ENCODE assay signal across 12 mouse cellular contexts in genomic region chr13:15212353-15212850, GRCm38 (mm10).
A peak's percentile ranks its signal among the peaks of the same experiment; 100 is the strongest.
DNase-seq lines count a peak whose midpoint lies in the region; ATAC-seq and TF ChIP-seq lines count a peak whose summit lies in the region.
"Had no signal": no experiment of that assay in that cellular context is flagged by ENCODE, and none has a peak within 500 bp of the region (broad histone marks: within the 10 kb centered on the region; RNA-seq: fewer than 3 reads in every experiment).

No protein-coding gene starts in this region.

- ATAC-seq in kidney, embryonic 14.5 days (ENCODE audit: low FRiP score, low TSS enrichment) = peak; percentile 81
- peak; percentile 81 for ATAC-seq in limb, embryonic 14.5 days (ENCODE audit: low FRiP score, low read depth)
- ATAC-seq: forebrain, embryonic 14.5 days; midbrain, embryonic 15.5 days had no signal

- H3K36me3 ChIP-seq in kidney, embryonic 14.5 days (ENCODE audit: control insufficient read depth, insufficient read depth, low read length) = no peaks in the 10 kb centered on the region
- no peaks in the 10 kb centered on the region for H3K36me3 ChIP-seq in embryonic facial prominence, embryonic 10.5 days (replicated peaks)
- no peaks in the 10 kb centered on the region for H3K36me3 ChIP-seq in limb, embryonic 14.5 days (ENCODE audit: control insufficient read depth, insufficient read depth, low read length)
- H3K36me3 ChIP-seq: hindbrain, embryonic 12.5 days; midbrain, embryonic 15.5 days had no signal

- TF ChIP-seq POLR2A in limb, embryonic 14.5 days (IDR thresholded peaks at IDR 0.05; ENCODE audit: borderline replicate concordance, extremely low read depth, insufficient read depth, insufficient read length) = no peak

- H3K27me3 ChIP-seq in kidney, embryonic 14.5 days (ENCODE audit: control insufficient read depth, insufficient read depth, low read length) = no peaks in the 10 kb centered on the region
- H3K27me3 ChIP-seq in embryonic facial prominence, embryonic 10.5 days (replicated peaks; ENCODE audit: low read depth, poor library complexity, severe bottlenecking) = no peaks in the 10 kb centered on the region
- H3K27me3 ChIP-seq in limb, embryonic 14.5 days (ENCODE audit: control insufficient read depth, insufficient read depth, low read length) = no peaks in the 10 kb centered on the region
- H3K27me3 ChIP-seq: hindbrain, embryonic 12.5 days; midbrain, embryonic 15.5 days had no signal

- WGBS in kidney, embryonic 14.5 days = 52% methylated on average over 5 of the region's 5 CpGs
- 56% methylated on average over 5 of the region's 5 CpGs for WGBS in embryonic facial prominence, embryonic 10.5 days
- 16% methylated on average over 5 of the region's 5 CpGs for WGBS in limb, embryonic 14.5 days

- no peak overlapping the region for H3K27ac ChIP-seq in kidney, embryonic 14.5 days (ENCODE audit: low read depth, low read length)
- H3K27ac ChIP-seq in embryonic facial prominence, embryonic 10.5 days (replicated peaks) = peak overlapping the region; percentile 59
- H3K27ac ChIP-seq in limb, embryonic 14.5 days (replicated peaks; ENCODE audit: low read depth, low read length) = peak overlapping the region; percentile 82
- H3K27ac ChIP-seq: hindbrain, embryonic 12.5 days; midbrain, embryonic 15.5 days had no signal

- DNase-seq in kidney, adult 11 months = no peak
- DNase-seq in embryonic facial prominence, embryonic 10.5 days (ENCODE audit: low spot score) = peak; percentile 32
- DNase-seq in gastrocnemius, postnatal 25 days = peak; percentile 14
- DNase-seq in limb, embryonic 14.5 days (ENCODE audit: low spot score) = peak; percentile 87
- DNase-seq in spleen, adult 12 weeks (ENCODE audit: low spot score) = no peak
- DNase-seq in cerebellum, postnatal 4 days (ENCODE audit: low spot score in 2 of 2) = no peak
- no peak for DNase-seq in B cell, adult 2 months

- H3K4me2 ChIP-seq in kidney, embryonic 14.5 days (replicated peaks; ENCODE audit: low read depth, low read length) = no peak overlapping the region
- peak overlapping the region; percentile 29 for H3K4me2 ChIP-seq in limb, embryonic 14.5 days (replicated peaks; ENCODE audit: low read depth, low read length, severe bottlenecking)
- H3K4me2 ChIP-seq: hindbrain, embryonic 12.5 days; liver, embryonic 11.5 days; midbrain, embryonic 15.5 days had no signal

- H3K4me3 ChIP-seq in kidney, embryonic 14.5 days (ENCODE audit: low read length) = no peak overlapping the region
- H3K4me3 ChIP-seq in embryonic facial prominence, embryonic 10.5 days = no peak overlapping the region
- no peak overlapping the region for H3K4me3 ChIP-seq in limb, embryonic 14.5 days (replicated peaks; ENCODE audit: low read length)
- H3K4me3 ChIP-seq: hindbrain, embryonic 12.5 days; midbrain, embryonic 15.5 days had no signal

- no peaks in the 10 kb centered on the region for H3K9me3 ChIP-seq in kidney, embryonic 14.5 days (ENCODE audit: control insufficient read depth, low read length)
- H3K9me3 ChIP-seq in embryonic facial prominence, embryonic 10.5 days = no peaks in the 10 kb centered on the region
- no peaks in the 10 kb centered on the region for H3K9me3 ChIP-seq in limb, embryonic 14.5 days (ENCODE audit: control insufficient read depth, low read length)
- H3K9me3 ChIP-seq: hindbrain, embryonic 12.5 days; midbrain, embryonic 15.5 days had no signal

- peaks cover 4% of the 10 kb centered on the region; the same call in 1 of the 2 replicates for H3K4me1 ChIP-seq in kidney, embryonic 14.5 days (ENCODE audit: control insufficient read depth, insufficient read depth, low read length)
- H3K4me1 ChIP-seq in embryonic facial prominence, embryonic 10.5 days = peaks cover 31% of the 10 kb centered on the region
- peaks cover 34% of the 10 kb centered on the region for H3K4me1 ChIP-seq in limb, embryonic 14.5 days (ENCODE audit: control insufficient read depth, insufficient read depth, low read length)
- H3K4me1 ChIP-seq: hindbrain, embryonic 12.5 days; midbrain, embryonic 15.5 days had no signal

- H3K9ac ChIP-seq in kidney, embryonic 14.5 days (ENCODE audit: low read depth, low read length) = no peak overlapping the region
- H3K9ac ChIP-seq in limb, embryonic 14.5 days (ENCODE audit: low read depth, low read length, severe bottlenecking) = no peak overlapping the region
- H3K9ac ChIP-seq: hindbrain, embryonic 12.5 days; midbrain, embryonic 15.5 days had no signal

Comparison
In these comparisons a context has a peak if more than half of its experiments do, and no peak if none do; other contexts are left out.
1. DNase-seq: peak in embryonic facial prominence, embryonic 10.5 days (single experiment), gastrocnemius, postnatal 25 days (single experiment) and limb, embryonic 14.5 days (single experiment); none in kidney, adult 11 months (single experiment), spleen, adult 12 weeks (single experiment), cerebellum, postnatal 4 days (0 of 2) and B cell, adult 2 months (0 of 2).